Mouse (Mus musculus) limb, embryonic 14.5 days (tissue): ENCODE data around the gene Gpalpp1. TPM values are rescaled to one million over a fixed set of nuclear protein-coding genes. Genes with fewer than 3 reads are reported as not detected.
A peak's percentile ranks its signal among the peaks of the same experiment; 100 is the strongest.

Experiments
- ATAC-seq: fragments of 200-750 bp; cut with Nextera tagmentation; 2 replicates; pipeline ENCODE4 v1.8.0; 2017; ENCODE audit warnings: low read depth, moderate number of reproducible peaks, moderate TSS enrichment; ENCODE audit not compliant: low FRiP score
- DNase-seq: peaks from one replicate; pipeline ENCODE4 v3.0.0-alpha.2; 2015; ENCODE audit warnings: low spot score
- H3K27ac ChIP-seq: fragments of 300-500 bp; sonication (generic); replicated peaks from 2 replicates; pipeline ENCODE4 v1.5.1; 2014; ENCODE audit warnings: low read depth, mild to moderate bottlenecking, low read length, moderate library complexity, mixed read lengths
- H3K27me3 ChIP-seq: fragments of 300-500 bp; sonication (generic); 2 replicates; pipeline ENCODE4 v1.6.1; 2014; ENCODE audit warnings: low read length, mixed read lengths; ENCODE audit not compliant: control insufficient read depth, insufficient read depth
- H3K36me3 ChIP-seq: fragments of 300-500 bp; sonication (generic); 2 replicates; pipeline ENCODE4 v1.6.1; 2014; ENCODE audit warnings: mild to moderate bottlenecking, low read length, moderate library complexity, mixed read lengths; ENCODE audit not compliant: control insufficient read depth, insufficient read depth
- H3K4me1 ChIP-seq: fragments of 300-500 bp; sonication (generic); 2 replicates; pipeline ENCODE4 v1.6.1; 2014; ENCODE audit warnings: antibody characterized with exemption, low read length, mixed read lengths; ENCODE audit not compliant: control insufficient read depth, insufficient read depth
- H3K4me2 ChIP-seq: fragments of 300-500 bp; sonication (generic); replicated peaks from 2 replicates; pipeline ENCODE4 v1.6.1; 2014; ENCODE audit warnings: low read depth, mild to moderate bottlenecking, low read length, moderate library complexity; ENCODE audit not compliant: severe bottlenecking
- H3K4me3 ChIP-seq: fragments of 300-500 bp; sonication (generic); replicated peaks from 2 replicates; pipeline ENCODE4 v1.5.1; 2014; ENCODE audit warnings: low read length
- H3K9ac ChIP-seq: fragments of 300-500 bp; sonication (generic); 2 replicates; pipeline ENCODE4 v1.6.1; 2014; ENCODE audit warnings: mild to moderate bottlenecking, low read depth, low read length, moderate library complexity; ENCODE audit not compliant: severe bottlenecking
- H3K9me3 ChIP-seq: fragments of 300-500 bp; sonication (generic); 2 replicates; pipeline ENCODE4 v1.6.1; 2016; ENCODE audit warnings: low read length; ENCODE audit not compliant: control insufficient read depth
- POLR2A ChIP-seq: fragments of 200-500 bp; IDR thresholded peaks from 2 replicates; pipeline ENCODE4 v1.8.0; 2012; ENCODE audit warnings: inconsistent platforms, mild to moderate bottlenecking, moderate library complexity, borderline replicate concordance; ENCODE audit not compliant: insufficient read depth, insufficient read length; ENCODE audit errors: extremely low read depth
- WGBS: fragments of 180-500 bp; shearing (Covaris S2); extraction: QIAGEN DNeasy Blood & Tissue Kit; methylation state at CpG from one replicate; pipeline ENCODE4 v1.1.7; 2014; 5-methylcytosine and 5-hydroxymethylcytosine counted together
- polyA plus RNA-seq, 2 experiments: library from polyadenylated mRNA; depleted of rRNA in 1 of 2; stranded (reverse) in 1 of 2; unstranded in 1 of 2; fragments of >200 nt; fragmentation: Nextera tagmentation in 1 of 2; extraction: Ambion mirVana in 1 of 2; gene quantifications; 2 replicates each; pipeline versions ENCODE4 v1.2.1 to v1.2.3; 2012 to 2014

Gene Gpalpp1
- polyA plus RNA-seq, 2 experiments = 10.6 to 12.7 TPM

DNA sequence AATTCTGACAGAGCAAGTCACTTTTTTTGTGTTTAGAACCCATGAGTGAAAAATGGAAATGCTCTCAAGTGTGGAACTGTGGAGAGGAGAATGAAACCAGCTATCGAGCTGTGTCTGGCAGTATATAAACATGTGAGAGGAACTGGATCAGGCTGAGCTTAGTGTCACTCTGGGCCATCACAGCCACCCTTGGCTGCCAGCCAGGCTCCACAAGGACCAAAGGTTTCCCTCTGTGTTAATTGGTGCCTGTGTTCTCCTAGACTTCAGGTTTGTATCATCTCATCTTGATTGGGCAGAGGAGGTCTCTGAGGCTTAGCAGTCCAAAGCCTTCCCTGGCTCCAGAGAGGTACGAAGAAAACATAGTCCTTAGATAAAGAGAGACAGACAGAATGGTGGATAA, 37.9 kb downstream of the Gpalpp1 start:
- Histone ChIP-seq H3K27me3 (no peaks in the 10 kb centered on the region), H3K27ac (no peak overlapping the region), H3K4me1 (peaks cover 6% of the 10 kb centered on the region; the same call in 1 of the 2 replicates), H3K9me3 (no peaks in the 10 kb centered on the region), H3K9ac (no peak overlapping the region), H3K36me3 (no peaks in the 10 kb centered on the region), H3K4me3 (no peak overlapping the region), H3K4me2 (no peak overlapping the region)
- DNase-seq = no peak
- no peak for ATAC-seq
- TF ChIP-seq POLR2A = no peak
- WGBS = 85% methylated on average over 2 of the region's 2 CpGs

DNA sequence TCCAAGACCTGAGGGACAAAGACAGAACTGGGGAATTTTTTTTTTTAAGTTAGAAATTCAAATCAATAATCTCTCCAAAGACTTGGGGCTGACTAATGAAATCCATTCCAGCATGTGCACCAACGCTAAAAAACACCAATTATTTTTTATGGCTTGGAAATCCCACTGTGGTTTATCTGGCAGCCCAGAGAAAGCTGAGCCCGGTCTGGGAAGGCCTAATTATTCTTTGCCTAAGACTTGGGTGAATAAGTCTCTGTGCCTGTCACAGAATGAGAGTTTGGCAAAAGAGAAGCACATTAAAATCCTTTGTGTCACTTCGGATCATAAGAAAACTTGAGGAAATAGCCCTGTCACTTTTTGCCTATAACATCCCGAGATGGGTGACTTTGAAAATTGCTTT, 41.3 kb downstream of the Gpalpp1 start:
- H3K36me3 ChIP-seq = no peaks in the 10 kb centered on the region
- DNase-seq = peak; percentile 33
- H3K27ac ChIP-seq = no peak overlapping the region
- WGBS = 16% methylated on average over 4 of the region's 4 CpGs
- ATAC-seq = no peak
- no peaks in the 10 kb centered on the region for H3K9me3 ChIP-seq
- H3K4me1 ChIP-seq = peaks cover 9% of the 10 kb centered on the region; the same call in 1 of the 2 replicates
- H3K27me3 ChIP-seq = no peaks in the 10 kb centered on the region
- H3K4me3 ChIP-seq = no peak overlapping the region
- no peak for TF ChIP-seq POLR2A
- H3K4me2 ChIP-seq = no peak overlapping the region; the same call in 1 of the 2 replicates
- H3K9ac ChIP-seq = no peak overlapping the region

DNA sequence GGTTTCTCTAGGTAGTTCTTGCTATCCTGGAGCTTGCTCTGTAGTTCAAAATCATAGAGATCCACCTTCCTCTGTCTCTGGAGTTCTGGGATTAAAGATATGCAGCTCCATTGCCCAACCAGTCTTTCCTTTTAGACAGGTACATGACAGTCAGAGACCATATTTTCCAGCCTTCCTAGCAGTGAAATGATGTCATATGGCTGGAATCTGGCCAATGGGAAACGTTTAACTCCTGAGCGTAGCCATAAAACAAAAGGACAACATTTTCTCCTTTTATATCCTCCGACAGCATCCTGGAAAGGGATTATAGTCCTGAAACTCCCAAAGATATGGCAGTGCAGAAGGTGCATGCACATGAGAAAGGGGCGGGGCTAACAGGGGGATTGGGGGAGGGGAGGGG, 42.3 kb downstream of the Gpalpp1 start:
- no peaks in the 10 kb centered on the region for H3K27me3 ChIP-seq
- H3K4me1 ChIP-seq = peaks cover 9% of the 10 kb centered on the region; the same call in 1 of the 2 replicates
- H3K36me3 ChIP-seq = no peaks in the 10 kb centered on the region
- WGBS = 33% methylated on average over 4 of the region's 4 CpGs
- no peak overlapping the region for H3K4me2 ChIP-seq
- no peak overlapping the region for H3K9ac ChIP-seq
- no peaks in the 10 kb centered on the region for H3K9me3 ChIP-seq
- DNase-seq (peak; percentile 56), ATAC-seq (no peak)
- TF ChIP-seq POLR2A = no peak
- no peak overlapping the region for H3K4me3 ChIP-seq
- H3K27ac ChIP-seq = no peak overlapping the region

DNA sequence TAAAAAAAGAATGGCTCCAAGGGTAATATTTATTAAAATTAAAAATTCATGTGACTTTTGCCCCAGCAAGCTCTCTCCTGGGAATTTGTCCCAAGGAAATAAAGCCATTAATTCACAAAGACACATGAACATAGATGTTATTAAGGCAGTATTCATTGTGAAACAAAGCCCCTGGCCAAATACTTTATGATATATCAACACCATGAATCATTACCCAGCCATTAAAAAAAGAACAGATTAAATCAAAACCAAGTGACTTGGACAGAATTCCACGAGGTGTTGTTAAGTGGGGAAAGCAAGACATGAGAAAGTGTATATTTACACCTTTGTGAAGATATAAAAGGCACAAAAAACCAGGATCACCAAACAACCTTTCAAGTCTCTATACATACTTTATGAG, 43.3 kb downstream of the Gpalpp1 start:
- 18% methylated on average over 1 of the region's 1 CpGs for WGBS
- Histone ChIP-seq H3K9me3 (no peaks in the 10 kb centered on the region), H3K27ac (no peak overlapping the region), H3K4me3 (no peak overlapping the region), H3K4me2 (no peak overlapping the region), H3K27me3 (no peaks in the 10 kb centered on the region), H3K9ac (no peak overlapping the region), H3K36me3 (no peaks in the 10 kb centered on the region), H3K4me1 (peaks cover 9% of the 10 kb centered on the region; the same call in 1 of the 2 replicates)
- ATAC-seq (no peak), DNase-seq (no peak)
- TF ChIP-seq POLR2A = no peak

DNA sequence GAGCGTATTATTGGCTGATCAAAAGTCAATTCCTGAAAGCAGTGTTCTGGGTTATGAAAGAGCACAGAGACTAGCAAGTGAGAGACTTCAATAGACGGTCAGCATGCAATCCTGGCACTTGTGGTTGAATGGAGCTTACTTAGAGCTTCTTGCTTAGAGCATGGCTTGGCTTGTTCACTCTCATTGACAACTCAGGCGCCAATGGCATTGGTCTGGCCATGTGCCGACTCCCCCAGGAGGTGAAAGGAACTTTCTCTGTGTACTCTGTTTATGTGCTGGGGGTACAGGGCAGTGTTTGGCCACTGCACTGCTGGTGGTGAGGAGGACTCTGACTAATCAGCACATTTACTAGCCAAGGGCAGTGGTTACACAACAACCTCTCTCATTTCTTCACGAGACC, 51.1 kb downstream of the Gpalpp1 start:
- Histone ChIP-seq H3K9me3 (no peaks in the 10 kb centered on the region), H3K4me1 (no peaks in the 10 kb centered on the region), H3K27ac (no peak overlapping the region), H3K4me2 (no peak overlapping the region), H3K27me3 (no peaks in the 10 kb centered on the region), H3K9ac (no peak overlapping the region), H3K4me3 (no peak overlapping the region), H3K36me3 (no peaks in the 10 kb centered on the region)
- 73% methylated on average over 5 of the region's 5 CpGs for WGBS
- DNase-seq (no peak), ATAC-seq (no peak)
- no peak for TF ChIP-seq POLR2A

DNA sequence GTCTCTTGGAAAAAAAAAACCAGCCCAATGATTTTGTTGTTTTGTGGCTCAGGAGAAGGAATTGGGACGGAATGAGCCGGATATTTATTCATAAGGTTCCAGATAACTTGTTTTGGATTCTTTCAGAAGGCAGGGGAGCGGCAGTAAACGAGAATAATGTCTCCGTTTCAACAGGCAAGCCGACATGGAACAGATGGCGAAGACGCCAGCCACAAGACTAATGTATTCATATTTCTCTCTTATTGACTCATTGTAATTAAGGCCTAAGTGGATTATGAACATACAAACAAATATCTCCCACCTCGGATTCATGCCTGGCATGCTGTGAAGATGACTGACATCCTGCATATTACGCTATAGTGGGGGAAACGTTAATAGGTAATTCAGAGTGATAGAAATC, 56.8 kb downstream of the Gpalpp1 start:
- H3K27ac ChIP-seq = no peak overlapping the region
- H3K27me3 ChIP-seq = no peaks in the 10 kb centered on the region
- no peak for ATAC-seq
- no peaks in the 10 kb centered on the region for H3K9me3 ChIP-seq
- no peak overlapping the region for H3K4me3 ChIP-seq
- H3K4me1 ChIP-seq = no peaks in the 10 kb centered on the region
- H3K9ac ChIP-seq = no peak overlapping the region
- TF ChIP-seq POLR2A = no peak
- no peaks in the 10 kb centered on the region for H3K36me3 ChIP-seq
- 88% methylated on average over 11 of the region's 11 CpGs for WGBS
- H3K4me2 ChIP-seq = no peak overlapping the region
- DNase-seq = no peak
